Mouse (Mus musculus): ENCODE data around the gene Sgo1. TPM values are rescaled to one million over a fixed set of nuclear protein-coding genes. Genes with fewer than 3 reads are reported as not detected.
"Not testable (repeated sequence)": the region's sequence is repeated elsewhere in the genome, so short reads cannot be mapped to it uniquely, and the experiment has no call there.

Sgo1 gene
- polyA plus RNA-seq (2012; rRNA removed), result 12.1 and 16.0 TPM in 2 replicates
- 25.7 and 27.3 TPM in 2 replicates for polyA plus RNA-seq (2014; fragmentation: Nextera tagmentation; extraction: Ambion mirVana)

- ATAC-seq (ENCODE audit: low FRiP score, low read depth), result peak; percentile 99
- peak within 1 kb of the TSS; percentile 98 for H3K27ac ChIP-seq (replicated peaks; ENCODE audit: low read depth, low read length)
- H3K9me3 ChIP-seq (ENCODE audit: control insufficient read depth, low read length), result no peaks in the 10 kb centered on the region
- peaks cover 8% of the 10 kb centered on the region; the same call in 1 of the 2 replicates for H3K36me3 ChIP-seq (ENCODE audit: control insufficient read depth, insufficient read depth, low read length)
- H3K9ac ChIP-seq (ENCODE audit: low read depth, low read length, severe bottlenecking), result peak within 1 kb of the TSS; percentile 86
- no peaks in the 10 kb centered on the region for H3K27me3 ChIP-seq (ENCODE audit: control insufficient read depth, insufficient read depth, low read length)
- DNase-seq (ENCODE audit: low spot score), result peak; percentile 95
- peak within 1 kb of the TSS; percentile 68 for H3K4me3 ChIP-seq (replicated peaks; ENCODE audit: low read length)
- H3K4me2 ChIP-seq (replicated peaks; ENCODE audit: low read depth, low read length, severe bottlenecking), result peak within 1 kb of the TSS; percentile 66
- TF ChIP-seq POLR2A (IDR thresholded peaks at IDR 0.05; ENCODE audit: borderline replicate concordance, extremely low read depth, insufficient read depth, insufficient read length), result peak; percentile 81; the same call in 1 of the 2 replicates
- H3K4me1 ChIP-seq (ENCODE audit: control insufficient read depth, insufficient read depth, low read length), result peaks cover 4% of the 10 kb centered on the region; the same call in 1 of the 2 replicates
- WGBS, result under 1% methylated on average over 78 of the region's 78 CpGs
Observed at GRCm38 (mm10) chr17:53688877-53689802, at the start of gene Sgo1. TSS of gene Sgo1 (minus strand) at chr17:53689333.

DNA sequence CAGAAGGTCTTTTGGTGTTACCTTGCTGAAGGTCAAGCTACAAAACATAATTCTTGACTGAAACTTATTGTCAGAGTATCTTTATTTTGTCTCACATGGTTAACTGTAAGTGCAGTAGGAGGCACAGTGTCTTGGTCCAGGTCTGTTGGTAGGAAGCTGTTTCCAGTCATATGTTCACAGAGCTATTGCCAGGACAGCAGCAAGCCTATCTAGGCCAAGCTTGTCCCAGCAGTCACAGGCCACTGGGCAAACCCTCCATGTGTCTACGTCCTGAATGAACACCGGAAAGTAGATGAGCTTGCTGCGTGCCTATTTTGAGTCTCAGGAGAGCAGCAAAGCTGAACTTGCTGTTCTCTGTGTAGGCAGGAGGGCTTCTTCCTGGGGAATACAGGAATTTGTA, 29.8 kb upstream of the Sgo1 start:
- WGBS, result 82% methylated on average over 3 of the region's 3 CpGs
- not testable (repeated sequence) for DNase-seq (ENCODE audit: low spot score); H3K36me3 ChIP-seq (ENCODE audit: control insufficient read depth, insufficient read depth, low read length); H3K27me3 ChIP-seq (ENCODE audit: control insufficient read depth, insufficient read depth, low read length); H3K4me2 ChIP-seq (replicated peaks; ENCODE audit: low read depth, low read length, severe bottlenecking); ATAC-seq (ENCODE audit: low FRiP score, low read depth); H3K9ac ChIP-seq (ENCODE audit: low read depth, low read length, severe bottlenecking); H3K27ac ChIP-seq (replicated peaks; ENCODE audit: low read depth, low read length); H3K4me1 ChIP-seq (ENCODE audit: control insufficient read depth, insufficient read depth, low read length); H3K4me3 ChIP-seq (replicated peaks; ENCODE audit: low read length); H3K9me3 ChIP-seq (ENCODE audit: control insufficient read depth, low read length)

DNA sequence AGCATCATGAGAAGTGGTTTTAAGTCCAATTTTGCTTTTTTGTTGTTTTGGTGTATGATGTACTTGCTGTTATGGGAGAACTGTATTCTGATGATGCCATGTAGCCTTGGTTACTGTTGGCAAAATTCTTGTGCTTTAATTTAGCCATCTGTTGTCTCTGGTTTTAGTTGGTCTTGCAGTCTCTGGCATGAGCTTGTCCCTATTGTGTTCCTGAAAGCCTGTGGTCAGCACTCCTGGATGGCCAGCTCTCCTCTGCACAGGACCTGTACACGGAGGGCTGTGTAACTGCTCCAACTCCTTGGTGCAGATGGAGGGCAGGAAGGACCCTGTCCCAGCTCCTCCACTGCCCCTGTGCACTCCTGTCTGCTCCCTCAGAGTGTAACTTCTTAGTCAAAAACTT, 29.3 kb upstream of the Sgo1 start:
- Histone ChIP-seq H3K9me3 (ENCODE audit: control insufficient read depth, low read length) (no peaks in the 10 kb centered on the region), H3K27ac (replicated peaks; ENCODE audit: low read depth, low read length) (no peak overlapping the region), H3K4me2 (replicated peaks; ENCODE audit: low read depth, low read length, severe bottlenecking) (no peak overlapping the region), H3K4me1 (ENCODE audit: control insufficient read depth, insufficient read depth, low read length) (no peaks in the 10 kb centered on the region), H3K4me3 (replicated peaks; ENCODE audit: low read length) (no peak overlapping the region), H3K9ac (ENCODE audit: low read depth, low read length, severe bottlenecking) (no peak overlapping the region), H3K36me3 (ENCODE audit: control insufficient read depth, insufficient read depth, low read length) (no peaks in the 10 kb centered on the region), H3K27me3 (ENCODE audit: control insufficient read depth, insufficient read depth, low read length) (no peaks in the 10 kb centered on the region)
- ATAC-seq (ENCODE audit: low FRiP score, low read depth) (no peak), DNase-seq (ENCODE audit: low spot score) (no peak)
- TF ChIP-seq POLR2A (IDR thresholded peaks at IDR 0.05; ENCODE audit: borderline replicate concordance, extremely low read depth, insufficient read depth, insufficient read length), result no peak
- WGBS, result 61% methylated on average over 1 of the region's 1 CpGs

- H3K27ac ChIP-seq (replicated peaks; ENCODE audit: low read depth, low read length); H3K4me1 ChIP-seq (ENCODE audit: control insufficient read depth, insufficient read depth, low read length); DNase-seq (ENCODE audit: low spot score); H3K36me3 ChIP-seq (ENCODE audit: control insufficient read depth, insufficient read depth, low read length); H3K9ac ChIP-seq (ENCODE audit: low read depth, low read length, severe bottlenecking); H3K4me3 ChIP-seq (replicated peaks; ENCODE audit: low read length); H3K27me3 ChIP-seq (ENCODE audit: control insufficient read depth, insufficient read depth, low read length); H3K4me2 ChIP-seq (replicated peaks; ENCODE audit: low read depth, low read length, severe bottlenecking); ATAC-seq (ENCODE audit: low FRiP score, low read depth); H3K9me3 ChIP-seq (ENCODE audit: control insufficient read depth, low read length): not testable (repeated sequence)
- WGBS, result 44% methylated on average over 1 of the region's 1 CpGs
Observed at GRCm38 (mm10) chr17:53715161-53715560, 26.0 kb upstream of the Sgo1 start.

GRCm38 (mm10) chr17:53714453-53714852, 25.3 kb upstream of the Sgo1 start:
- no peak for TF ChIP-seq POLR2A (IDR thresholded peaks at IDR 0.05; ENCODE audit: borderline replicate concordance, extremely low read depth, insufficient read depth, insufficient read length)
- no peak overlapping the region for H3K27ac ChIP-seq (replicated peaks; ENCODE audit: low read depth, low read length)
- no peaks in the 10 kb centered on the region for H3K4me1 ChIP-seq (ENCODE audit: control insufficient read depth, insufficient read depth, low read length)
- 54% methylated on average over 1 of the region's 1 CpGs for WGBS
- H3K36me3 ChIP-seq (ENCODE audit: control insufficient read depth, insufficient read depth, low read length), result no peaks in the 10 kb centered on the region
- DNase-seq (ENCODE audit: low spot score), result no peak
- H3K27me3 ChIP-seq (ENCODE audit: control insufficient read depth, insufficient read depth, low read length), result no peaks in the 10 kb centered on the region
- H3K9me3 ChIP-seq (ENCODE audit: control insufficient read depth, low read length), result no peaks in the 10 kb centered on the region
- H3K4me3 ChIP-seq (replicated peaks; ENCODE audit: low read length), result no peak overlapping the region
- no peak for ATAC-seq (ENCODE audit: low FRiP score, low read depth)
- no peak overlapping the region for H3K4me2 ChIP-seq (replicated peaks; ENCODE audit: low read depth, low read length, severe bottlenecking)
- H3K9ac ChIP-seq (ENCODE audit: low read depth, low read length, severe bottlenecking), result no peak overlapping the region

GRCm38 (mm10) chr17:53697521-53697920, 8.4 kb upstream of the Sgo1 start:
- H3K36me3 ChIP-seq (ENCODE audit: control insufficient read depth, insufficient read depth, low read length); H3K9ac ChIP-seq (ENCODE audit: low read depth, low read length, severe bottlenecking); H3K27me3 ChIP-seq (ENCODE audit: control insufficient read depth, insufficient read depth, low read length); H3K9me3 ChIP-seq (ENCODE audit: control insufficient read depth, low read length); H3K4me2 ChIP-seq (replicated peaks; ENCODE audit: low read depth, low read length, severe bottlenecking); H3K4me3 ChIP-seq (replicated peaks; ENCODE audit: low read length); H3K27ac ChIP-seq (replicated peaks; ENCODE audit: low read depth, low read length); H3K4me1 ChIP-seq (ENCODE audit: control insufficient read depth, insufficient read depth, low read length); ATAC-seq (ENCODE audit: low FRiP score, low read depth); DNase-seq (ENCODE audit: low spot score): not testable (repeated sequence)
- WGBS, result 84% methylated on average over 8 of the region's 8 CpGs

Measured in limb, embryonic 14.5 days (tissue).